ENCODE assay signal across 10 mouse cellular contexts in the genomic region with DNA sequence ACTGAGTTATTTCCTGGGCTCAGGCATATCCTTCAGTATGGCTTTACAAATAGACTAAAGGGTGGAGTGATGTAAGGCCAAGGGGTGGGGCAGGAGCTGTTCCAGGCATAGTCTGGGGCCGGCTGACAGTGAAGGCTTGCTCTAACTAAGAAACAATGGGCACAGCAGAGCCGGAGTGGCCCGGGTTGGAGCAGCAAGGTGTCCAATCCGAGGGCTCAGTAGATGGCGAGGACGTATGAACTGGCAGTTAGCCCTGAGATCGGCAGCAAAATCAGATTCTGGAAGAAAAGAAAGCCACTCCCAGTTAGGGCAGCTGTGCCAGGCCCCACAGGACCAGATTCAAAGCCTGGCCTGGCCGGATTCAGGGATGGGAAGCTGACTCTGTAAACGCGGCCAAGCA.
DNase-seq lines count a peak whose midpoint lies in the region; ATAC-seq and TF ChIP-seq lines count a peak whose summit lies in the region.
"Had no signal": no experiment of that assay in that cellular context is flagged by ENCODE, and none has a peak within 500 bp of the region (broad histone marks: within the 10 kb centered on the region; RNA-seq: fewer than 3 reads in every experiment).

No protein-coding gene starts in this region.

- no peaks in the 10 kb centered on the region for H3K9me3 ChIP-seq in forebrain, postnatal 0 days (ENCODE audit: low read length)
- no peaks in the 10 kb centered on the region for H3K9me3 ChIP-seq in limb, embryonic 13.5 days
- H3K9me3 ChIP-seq in stomach, embryonic 14.5 days (ENCODE audit: control insufficient read depth, low read depth, low read length) = no peaks in the 10 kb centered on the region
- H3K9me3 ChIP-seq: G1E had no signal

- 19% methylated on average over 10 of the region's 10 CpGs for WGBS in forebrain, postnatal 0 days
- 60% methylated on average over 10 of the region's 10 CpGs for WGBS in limb, embryonic 13.5 days
- WGBS in stomach, embryonic 14.5 days = 43% methylated on average over 10 of the region's 10 CpGs

- H3K9ac ChIP-seq in forebrain, postnatal 0 days = no peak overlapping the region
- no peak overlapping the region for H3K9ac ChIP-seq in limb, embryonic 13.5 days
- no peak overlapping the region for H3K9ac ChIP-seq in stomach, embryonic 14.5 days (replicated peaks; ENCODE audit: low read depth, low read length)

- ATAC-seq in forebrain, postnatal 0 days = peak; percentile 80
- 0 out of 2 replicates have a peak, but pooled peaks have one; percentile 31 for ATAC-seq in limb, embryonic 13.5 days (ENCODE audit: low FRiP score, low read depth)
- peak; percentile 87 for ATAC-seq in stomach, embryonic 14.5 days (ENCODE audit: insufficient number of reproducible peaks, insufficient read depth, low FRiP score, low read depth)
- ATAC-seq in monocyte, adult 5-6 weeks (replicated peaks; ENCODE audit: insufficient number of reproducible peaks, low FRiP score, low TSS enrichment, poor library complexity, severe bottlenecking) = no peak

- H3K4me1 ChIP-seq in forebrain, postnatal 0 days (ENCODE audit: insufficient read depth) = no peaks in the 10 kb centered on the region
- H3K4me1 ChIP-seq in limb, embryonic 13.5 days = peaks cover 52% of the 10 kb centered on the region
- peaks cover 18% of the 10 kb centered on the region for H3K4me1 ChIP-seq in stomach, embryonic 14.5 days (ENCODE audit: control insufficient read depth, insufficient read depth, low read length)

- DNase-seq in heart, adult 11 months = peak; percentile 93
- DNase-seq in heart, postnatal 25 days (ENCODE audit: low spot score) = no peak
- DNase-seq in NIH3T3 (ENCODE audit: low read depth) = peak; percentile 60
- DNase-seq in forebrain, postnatal 0 days = peak; percentile 63
- DNase-seq in testis, postnatal 14 days (ENCODE audit: low spot score) = no peak

- no peak overlapping the region for H3K4me3 ChIP-seq in forebrain, postnatal 0 days (ENCODE audit: low read depth, low read length)
- H3K4me3 ChIP-seq in limb, embryonic 13.5 days = no peak overlapping the region
- no peak overlapping the region for H3K4me3 ChIP-seq in stomach, embryonic 14.5 days (ENCODE audit: low read depth, low read length)
- H3K4me3 ChIP-seq: megakaryocyte, embryonic 14.5 days had no signal

- TF ChIP-seq CTCF in forebrain, postnatal 0 days (IDR thresholded peaks at IDR 0.05; ENCODE audit: low read depth) = no peak

- intact Hi-C loops in heart, postnatal 25 days (cut with DNase I) = no loop called here

- no peaks in the 10 kb centered on the region for H3K36me3 ChIP-seq in forebrain, postnatal 0 days (ENCODE audit: insufficient read depth)
- no peaks in the 10 kb centered on the region for H3K36me3 ChIP-seq in limb, embryonic 13.5 days
- H3K36me3 ChIP-seq in stomach, embryonic 14.5 days (ENCODE audit: control insufficient read depth, insufficient read depth, low read length) = no peaks in the 10 kb centered on the region
- H3K36me3 ChIP-seq: G1E had no signal

- no peak overlapping the region for H3K27ac ChIP-seq in forebrain, postnatal 0 days (ENCODE audit: low read depth, low read length)
- no peak overlapping the region for H3K27ac ChIP-seq in limb, embryonic 13.5 days
- peak overlapping the region; percentile 12; the same call in 1 of the 2 replicates for H3K27ac ChIP-seq in stomach, embryonic 14.5 days (ENCODE audit: low read length)

- no peak overlapping the region for H3K4me2 ChIP-seq in forebrain, postnatal 0 days (ENCODE audit: low read depth)
- H3K4me2 ChIP-seq in limb, embryonic 13.5 days (replicated peaks) = no peak overlapping the region
- no peak overlapping the region for H3K4me2 ChIP-seq in stomach, embryonic 14.5 days (replicated peaks; ENCODE audit: low read depth, low read length)

- no peaks in the 10 kb centered on the region for H3K27me3 ChIP-seq in forebrain, postnatal 0 days (ENCODE audit: insufficient read depth, low read length)
- no peaks in the 10 kb centered on the region for H3K27me3 ChIP-seq in limb, embryonic 13.5 days
- H3K27me3 ChIP-seq in stomach, embryonic 14.5 days (ENCODE audit: control insufficient read depth, insufficient read depth, low read length) = no peaks in the 10 kb centered on the region

Comparison
In these comparisons a context has a peak if more than half of its experiments do, and no peak if none do; other contexts are left out.
1. DNase-seq: peak in heart, adult 11 months (single experiment), NIH3T3 (single experiment) and forebrain, postnatal 0 days (single experiment); none in heart, postnatal 25 days (single experiment) and testis, postnatal 14 days (single experiment).